Mouse (Mus musculus) gastrocnemius, adult 2 months (tissue): ENCODE measurements around the gene Eya2. TPM values are rescaled to one million over a fixed set of nuclear protein-coding genes. Genes with fewer than 3 reads are reported as not detected.
A peak's percentile ranks its signal among the peaks of the same experiment; 100 is the strongest.
"Not testable (repeated sequence)": the region's sequence is repeated elsewhere in the genome, so short reads cannot be mapped to it uniquely, and the experiment has no call there.

Source experiments
- DNase-seq: peaks from one replicate; pipeline ENCODE4 v3.0.0; 2022
- H3K27ac ChIP-seq: fragments of 200-600 bp; 2 replicates; pipeline ENCODE4 v1.8.1; 2022; ENCODE audit warnings: mild to moderate bottlenecking
- H3K4me3 ChIP-seq: fragments of 200-600 bp; 2 replicates; pipeline ENCODE4 v1.8.1; 2022; ENCODE audit warnings: mild to moderate bottlenecking, moderate library complexity
- CTCF ChIP-seq: fragments of 200-600 bp; IDR thresholded peaks from 2 replicates; pipeline ENCODE4 v1.8.1; 2022; ENCODE audit warnings: antibody characterized with exemption, mild to moderate bottlenecking, moderate library complexity
- intact Hi-C: fragments of 180-260 bp; cut with DNase I; formaldehyde crosslinking; loops from one replicate; pipeline ENCODE4 v1.15.1; 2025
- long read RNA-seq, 2 experiments: library from polyadenylated mRNA; stranded (forward); transcript quantifications; one replicate each; pipeline ENCODE4 v2.0.0; 2021
- total RNA-seq, 2 experiments: library from RNA; stranded (reverse); gene quantifications; 2 replicates each; pipeline ENCODE4 v1.2.3; 2021

Gene Eya2
- total RNA-seq: 1 to 10 TPM; 3.0 to 5.8 TPM
- long read RNA-seq, experiment 1, partial matches to known transcripts: 0 of 2 reads
- long read RNA-seq, experiment 1, other reads (novel, unspliced or antisense): 0 of 2 reads
- long read RNA-seq, experiment 2: 0 reads

DNA sequence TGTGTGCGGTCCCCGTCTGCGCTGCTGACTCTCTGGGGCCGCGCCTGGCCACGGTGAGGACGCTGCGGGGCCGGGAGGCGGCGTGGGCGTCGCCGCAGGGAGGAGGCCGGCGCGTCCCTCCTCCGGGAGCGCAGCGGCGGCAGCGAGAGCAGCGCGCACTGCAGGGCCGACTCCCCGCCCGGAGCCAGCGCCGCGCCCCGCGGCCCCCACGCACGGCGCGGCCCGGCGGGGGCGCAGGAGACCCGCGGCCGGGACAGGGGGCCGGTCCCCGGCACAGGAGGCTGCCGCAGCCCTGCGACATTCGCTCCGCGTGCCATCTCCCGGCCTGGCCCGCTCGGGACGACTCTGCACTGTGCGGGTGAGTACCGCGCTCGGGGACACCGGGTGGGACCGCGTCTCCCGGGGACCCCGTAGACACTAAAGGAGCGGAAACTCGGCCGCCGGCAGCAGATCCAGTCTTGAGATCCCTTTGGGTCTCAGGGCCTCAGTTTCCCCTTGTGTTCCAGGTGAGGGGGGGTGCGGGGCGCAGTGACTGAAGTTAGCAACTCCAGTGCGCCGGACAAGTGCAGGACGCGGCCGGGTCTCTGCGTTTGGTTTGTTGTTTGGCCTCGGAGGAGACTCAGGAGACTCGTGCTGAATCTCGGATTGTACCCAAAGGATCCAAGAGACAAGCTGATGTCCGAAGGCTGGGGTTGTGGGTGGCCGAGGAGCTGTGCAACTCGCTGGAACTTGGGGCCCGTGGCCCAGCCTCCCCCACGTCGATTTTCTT, at the start of gene Eya2:
Gene Eya2, plus strand, starts transcription at position 126 of the 769 bp plus-strand sequence.
- TF ChIP-seq CTCF: no peak
- peak; percentile 63 for DNase-seq
- H3K27ac ChIP-seq: peak within 1 kb of the TSS; percentile 79
- peak within 1 kb of the TSS; percentile 72 for H3K4me3 ChIP-seq
- intact Hi-C loops: loop anchor here (10.0 kb wide), 1 partner anchor 160 kb away; no protein-coding TSS in a partner anchor

GRCm38 (mm10) chr2:165545687-165546086, 49.1 kb upstream of the Eya2 start:
- TF ChIP-seq CTCF: no peak
- Histone ChIP-seq H3K4me3 (no peak overlapping the region), H3K27ac (no peak overlapping the region)
- intact Hi-C loops: no loop called here
- no peak for DNase-seq

DNA sequence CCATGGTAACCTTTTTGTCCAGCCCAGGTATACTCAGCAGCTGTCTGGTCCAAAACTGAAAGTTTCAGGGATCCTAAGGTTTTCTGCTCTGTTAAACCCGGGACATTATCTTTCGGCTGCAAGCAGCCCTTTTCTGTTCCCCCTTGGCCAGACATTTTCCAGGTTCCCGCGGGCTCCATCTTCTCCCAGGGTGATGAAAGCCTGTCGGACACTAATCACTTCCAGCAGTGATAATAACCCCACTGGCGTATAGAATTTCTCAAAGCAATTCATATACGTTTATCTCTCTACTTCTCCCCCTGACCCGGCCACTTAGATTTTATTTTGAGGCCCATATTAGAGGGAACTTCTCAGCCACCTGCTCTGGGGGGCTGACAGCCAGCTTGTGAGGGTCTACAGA, 48.5 kb upstream of the Eya2 start:
- no peak overlapping the region for H3K27ac ChIP-seq
- H3K4me3 ChIP-seq: no peak overlapping the region
- DNase-seq: no peak
- no peak for TF ChIP-seq CTCF
- intact Hi-C loops: no loop called here

- TF ChIP-seq CTCF: no peak
Observed at GRCm38 (mm10) chr2:165547410-165547809, 47.4 kb upstream of the Eya2 start.

GRCm38 (mm10) chr2:165548627-165549026, 46.2 kb upstream of the Eya2 start:
- intact Hi-C loops: no loop called here

More at GRCm38 (mm10) chr2:165547410-165547809, 47.4 kb upstream of the Eya2 start:
- H3K4me3 ChIP-seq: no peak overlapping the region
- no peak overlapping the region for H3K27ac ChIP-seq
- DNase-seq: peak; percentile 57
- intact Hi-C loops: no loop called here

DNA sequence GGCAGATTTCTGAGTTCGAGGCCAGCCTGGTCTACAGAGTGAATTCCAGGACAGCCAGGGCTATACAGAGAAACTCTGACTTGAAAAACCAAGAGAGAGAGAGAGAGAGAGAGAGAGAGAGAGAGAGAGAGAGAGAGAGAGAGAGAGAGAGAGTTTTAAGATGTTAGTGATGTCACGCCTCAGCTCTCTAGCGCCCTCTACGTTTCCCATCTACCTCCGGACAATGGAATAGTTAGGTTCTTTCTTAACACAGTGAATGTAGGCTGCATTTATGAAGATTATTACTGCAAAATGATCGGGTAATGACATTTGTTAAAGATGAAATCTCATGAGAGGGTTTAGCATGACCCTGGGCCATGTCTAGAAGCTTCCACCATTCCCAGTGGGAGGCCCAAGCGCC, 44.4 kb upstream of the Eya2 start:
- intact Hi-C loops, DNase-seq, H3K4me3 ChIP-seq, H3K27ac ChIP-seq: not testable (repeated sequence)
- peak; percentile 23; the same call in 1 of the 2 replicates for TF ChIP-seq CTCF

More at GRCm38 (mm10) chr2:165548627-165549026, 46.2 kb upstream of the Eya2 start:
- no peak for TF ChIP-seq CTCF
- no peak overlapping the region for H3K27ac ChIP-seq
- DNase-seq: no peak
- H3K4me3 ChIP-seq: no peak overlapping the region

DNA sequence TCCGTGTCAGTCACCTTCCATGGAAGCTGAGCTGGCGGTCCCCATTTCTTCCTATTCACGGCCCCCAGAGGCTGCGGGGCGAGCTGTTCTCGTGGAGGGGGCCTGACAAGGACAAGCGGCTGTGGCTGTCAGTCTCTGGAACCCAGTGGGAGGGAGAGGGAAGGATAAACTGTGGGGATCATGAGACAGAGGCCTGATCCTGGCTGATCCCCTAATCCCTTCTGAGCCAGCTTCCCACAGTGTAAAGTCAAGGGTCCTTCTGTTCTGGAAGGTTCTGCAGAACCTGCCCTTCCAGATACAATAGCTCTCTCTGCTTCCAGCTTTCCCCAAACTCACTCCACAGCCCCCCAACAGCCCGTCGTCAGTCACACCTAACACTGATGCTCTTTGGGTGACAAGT, 40.8 kb upstream of the Eya2 start:
- H3K4me3 ChIP-seq: no peak overlapping the region
- DNase-seq: no peak
- no peak for TF ChIP-seq CTCF
- no peak overlapping the region for H3K27ac ChIP-seq
- intact Hi-C loops: no loop called here

- TF ChIP-seq CTCF: no peak
- no peak for DNase-seq
- H3K27ac ChIP-seq: no peak overlapping the region
Observed at GRCm38 (mm10) chr2:165557278-165557677, 37.6 kb upstream of the Eya2 start.

DNA sequence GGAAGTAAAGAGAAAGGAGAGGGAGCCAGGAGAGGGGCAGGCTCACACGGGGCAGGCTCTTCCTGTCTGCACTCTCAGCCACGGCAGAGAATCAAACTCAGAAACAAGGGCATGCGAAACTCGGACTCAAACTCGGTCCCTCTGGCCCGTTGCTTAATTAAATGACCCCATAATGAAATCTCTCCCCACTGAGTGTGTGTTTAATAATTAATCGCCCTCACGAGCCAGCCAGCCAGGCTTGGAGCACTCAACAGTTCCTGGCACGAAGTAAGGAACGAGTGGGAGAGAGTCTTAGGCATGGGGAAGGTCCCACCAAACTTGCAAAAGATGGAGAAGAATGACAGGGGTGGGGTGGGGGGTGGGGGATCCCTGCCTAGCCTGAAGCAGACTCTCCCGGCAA, 35.9 kb upstream of the Eya2 start:
- DNase-seq: no peak
- intact Hi-C loops: no loop called here
- H3K4me3 ChIP-seq: no peak overlapping the region
- no peak for TF ChIP-seq CTCF
- H3K27ac ChIP-seq: no peak overlapping the region

More at GRCm38 (mm10) chr2:165557278-165557677, 37.6 kb upstream of the Eya2 start:
- H3K4me3 ChIP-seq: no peak overlapping the region
- intact Hi-C loops: no loop called here

GRCm38 (mm10) chr2:165559506-165560235, 35.2 kb upstream of the Eya2 start:
- Histone ChIP-seq H3K4me3 (no peak overlapping the region), H3K27ac (no peak overlapping the region)
- no peak for DNase-seq
- intact Hi-C loops: no loop called here
- TF ChIP-seq CTCF: no peak

DNA sequence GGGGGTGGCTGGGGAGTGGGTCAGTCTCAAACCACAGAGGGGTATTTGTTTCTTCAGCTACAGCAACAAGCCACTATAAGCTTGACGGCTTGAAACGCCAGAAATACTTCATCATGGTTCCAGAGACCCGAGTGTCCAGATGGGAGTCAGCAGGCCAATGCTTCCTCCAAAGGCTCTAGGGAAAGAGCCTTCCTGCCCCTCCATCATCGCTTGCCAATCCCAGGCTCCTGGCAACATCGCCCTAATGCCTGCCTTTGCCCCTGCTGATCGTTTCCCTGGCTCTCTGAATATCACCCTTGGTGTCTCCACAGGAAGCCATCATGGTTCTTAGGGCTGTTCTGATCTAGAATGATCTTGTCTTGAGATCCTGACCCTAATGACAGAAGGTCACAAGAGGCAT, 33.0 kb upstream of the Eya2 start:
- H3K4me3 ChIP-seq: no peak overlapping the region
- no peak overlapping the region for H3K27ac ChIP-seq
- no peak for DNase-seq
- no peak for TF ChIP-seq CTCF
- intact Hi-C loops: no loop called here

DNA sequence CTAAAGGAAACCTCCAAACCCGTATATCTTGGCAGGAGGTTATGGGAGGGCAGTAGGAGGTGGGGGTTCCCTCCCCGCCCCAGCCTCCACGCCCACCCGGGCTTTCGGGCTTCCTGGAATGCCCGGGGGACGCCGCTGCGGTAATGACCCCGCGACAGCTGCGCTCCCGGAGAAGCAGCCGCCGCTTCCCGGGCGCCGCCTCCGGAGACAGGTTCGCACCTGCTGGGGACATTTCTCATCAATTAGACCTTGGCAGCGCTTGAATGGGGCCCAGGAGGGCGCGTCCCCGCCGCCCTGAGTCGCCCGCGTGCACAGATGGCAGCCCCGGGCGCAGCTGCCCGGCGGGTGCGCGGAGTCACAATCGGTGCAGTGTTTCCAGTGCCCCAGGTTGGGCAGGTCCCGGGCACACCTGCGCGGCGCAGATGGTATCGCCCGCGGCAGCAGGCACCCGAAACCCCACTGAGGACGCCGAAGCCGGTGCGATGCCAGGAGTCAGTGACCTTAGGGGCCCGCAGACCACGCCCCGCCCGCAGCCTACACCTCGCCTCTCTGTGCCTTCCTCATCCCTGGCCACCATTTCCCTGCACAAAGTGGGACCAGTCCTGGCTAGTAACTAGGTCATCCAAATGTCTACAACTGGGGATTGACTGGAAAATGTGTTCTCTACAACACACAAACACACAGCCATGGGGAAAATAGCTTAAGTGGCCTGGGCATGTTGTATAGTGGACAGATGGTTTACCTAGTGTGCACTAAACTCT, 31.4 kb upstream of the Eya2 start:
- TF ChIP-seq CTCF: no peak
- intact Hi-C loops: no loop called here
- H3K4me3 ChIP-seq: peak overlapping the region; percentile 61
- no peak overlapping the region for H3K27ac ChIP-seq
- DNase-seq: peak; percentile 26
